Mouse (Mus musculus): Measurements from ENCODE around the gene Notch4. TPM values are rescaled to one million over a fixed set of nuclear protein-coding genes. Genes with fewer than 3 reads are reported as not detected.
A peak's percentile ranks its signal among the peaks of the same experiment; 100 is the strongest.

The Notch4 gene
- total RNA-seq, 2 experiments from 2014 or later, result 11.3 to 16.1 TPM

DNA sequence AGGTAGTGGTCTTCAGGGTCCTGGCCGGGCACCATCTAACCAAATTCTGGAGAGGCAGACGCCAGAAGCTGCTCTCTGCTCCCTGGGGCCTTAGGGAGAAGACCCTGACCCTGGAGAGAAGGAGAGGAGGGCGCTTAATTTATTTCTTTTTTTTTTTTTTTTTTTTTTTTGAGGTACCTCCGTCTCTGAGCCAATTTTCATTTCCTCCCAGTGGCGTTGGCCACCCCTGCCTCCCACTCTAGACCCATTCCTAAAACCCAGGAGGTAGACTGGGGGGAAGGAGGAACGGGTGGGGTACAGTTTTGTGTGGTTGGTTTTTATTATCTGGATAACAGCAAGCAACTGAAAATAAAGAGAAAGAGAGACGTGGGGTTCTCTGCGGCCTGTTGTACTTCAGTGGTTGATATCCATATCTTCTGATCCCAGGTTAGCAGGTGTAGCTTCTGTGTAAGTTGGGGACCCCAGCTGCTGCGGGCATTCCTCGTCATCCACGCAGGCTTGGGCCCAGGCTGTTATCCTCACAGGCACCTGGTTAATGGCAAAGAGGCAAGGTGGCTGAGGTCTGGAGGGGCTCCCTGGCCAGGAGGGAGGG, 49.1 kb downstream of the Notch4 start:
- intact Hi-C loops (cut with DNase I), result no loop called here
- no peak for DNase-seq (ENCODE audit: low spot score in 2 of 2)

DNA sequence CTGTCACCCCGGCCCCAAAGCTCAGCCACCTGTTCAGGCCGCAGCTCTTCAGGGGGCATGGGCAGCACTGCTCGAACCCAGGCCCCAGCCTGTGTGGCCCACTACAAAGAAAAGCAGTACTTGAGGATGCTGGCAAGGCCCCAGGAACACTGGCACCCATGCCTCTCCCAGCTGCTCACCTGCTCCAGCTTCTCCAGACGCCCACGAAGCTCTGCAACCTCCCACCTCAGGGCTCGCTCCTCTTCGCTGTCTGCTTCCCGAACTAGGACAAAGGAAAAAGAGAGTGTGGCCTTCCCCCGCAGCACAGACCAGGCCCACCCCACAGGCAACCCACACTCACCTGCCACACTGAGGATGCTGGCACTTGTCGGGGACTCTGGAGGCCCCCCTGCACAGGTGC, 49.8 kb downstream of the Notch4 start:
- intact Hi-C loops (cut with DNase I), result no loop called here

DNA sequence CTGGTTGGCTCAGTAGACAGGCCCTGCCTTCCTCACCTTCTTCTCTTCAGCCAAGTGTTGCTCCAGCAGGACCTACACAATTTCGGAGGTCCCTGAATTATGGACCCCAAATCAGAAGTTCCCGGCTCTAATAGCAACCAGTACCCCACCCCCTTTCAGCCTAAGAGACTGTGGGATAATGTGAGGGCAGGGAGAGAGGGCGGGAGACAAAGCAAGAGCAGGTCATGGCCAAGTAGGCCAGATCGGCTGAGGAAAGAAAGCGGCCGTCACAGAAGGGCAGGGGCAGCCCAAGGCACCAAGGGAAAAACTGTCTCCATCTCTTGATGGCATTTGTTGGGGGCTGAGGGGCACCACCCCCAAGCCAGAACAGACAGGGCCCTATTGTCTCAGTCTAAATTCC, 51.8 kb downstream of the Notch4 start, which contains the start of gene Egfl8:
Gene Egfl8 (minus strand): TSS at position 101 of the 400 bp plus-strand sequence.
- no peak for DNase-seq (ENCODE audit: low spot score in 2 of 2)

More for the DNA sequence above, 49.8 kb downstream of the Notch4 start:
- no peak for DNase-seq (ENCODE audit: low spot score in 2 of 2)

DNA sequence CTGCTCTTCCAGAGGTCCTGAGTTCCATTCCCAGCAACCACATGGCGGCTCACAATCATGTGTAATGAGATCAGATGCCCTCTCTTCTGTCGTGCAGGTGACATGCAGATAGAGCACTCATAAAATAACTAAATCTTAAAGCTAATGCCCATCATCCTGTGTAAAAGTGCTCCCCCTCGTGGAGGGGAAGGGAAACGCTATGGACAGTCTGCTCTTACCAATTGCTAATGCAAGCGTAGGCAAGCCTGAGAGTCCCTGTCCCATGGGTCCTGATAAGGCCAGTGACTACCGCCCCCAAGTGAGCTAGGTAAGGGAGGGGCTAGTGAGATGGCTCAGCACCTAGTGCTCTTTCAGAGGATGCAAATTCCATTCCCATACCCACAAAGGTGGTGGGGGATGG, 54.9 kb downstream of the Notch4 start:
- intact Hi-C loops (cut with DNase I), result no loop called here

More for the DNA sequence above, 51.8 kb downstream of the Notch4 start, which contains the start of gene Egfl8:
- intact Hi-C loops (cut with DNase I), result no loop called here

DNA sequence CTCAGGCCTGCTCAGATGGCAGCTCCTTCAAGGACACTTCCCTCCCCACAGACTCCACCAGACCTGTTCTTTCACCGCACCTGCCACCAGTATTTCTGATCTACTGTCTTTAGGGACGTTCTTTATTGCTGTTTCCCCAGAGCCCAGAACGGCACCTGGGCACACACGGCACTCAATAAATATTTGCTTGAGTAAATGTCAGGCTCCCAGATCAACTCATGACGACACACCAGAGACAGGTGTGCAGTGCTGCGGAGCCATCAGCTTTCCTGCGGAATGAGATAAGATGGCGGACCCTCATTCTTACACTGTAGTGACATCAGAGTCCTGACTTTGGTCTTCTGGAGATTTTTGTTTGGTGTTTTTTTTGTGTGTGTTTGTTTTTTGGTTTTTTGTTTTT, 56.9 kb downstream of the Notch4 start:
- DNase-seq (ENCODE audit: low spot score in 2 of 2), result no peak
- intact Hi-C loops (cut with DNase I), result no loop called here

More for the DNA sequence above, 54.9 kb downstream of the Notch4 start:
- no peak for DNase-seq (ENCODE audit: low spot score in 2 of 2)

DNA sequence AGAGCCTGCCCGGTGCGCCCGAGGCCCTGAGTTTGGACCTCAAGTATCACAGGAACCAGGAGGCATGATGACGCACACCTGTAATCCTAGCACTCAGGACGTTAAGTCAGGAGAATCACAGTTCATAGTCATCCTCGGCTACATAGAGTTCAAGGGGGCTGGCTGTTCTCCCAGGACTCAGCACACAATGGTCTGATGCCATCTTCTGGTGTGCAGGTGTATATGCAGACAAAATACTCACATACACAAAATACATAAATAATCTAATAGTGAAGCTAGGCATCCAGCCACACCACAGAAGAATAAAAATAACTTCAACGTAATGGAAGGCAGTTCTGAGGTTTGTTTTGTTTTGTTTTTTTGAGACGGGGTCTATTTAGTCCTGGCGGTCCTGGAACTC, 59.1 kb downstream of the Notch4 start:
- intact Hi-C loops (cut with DNase I), result no loop called here

DNA sequence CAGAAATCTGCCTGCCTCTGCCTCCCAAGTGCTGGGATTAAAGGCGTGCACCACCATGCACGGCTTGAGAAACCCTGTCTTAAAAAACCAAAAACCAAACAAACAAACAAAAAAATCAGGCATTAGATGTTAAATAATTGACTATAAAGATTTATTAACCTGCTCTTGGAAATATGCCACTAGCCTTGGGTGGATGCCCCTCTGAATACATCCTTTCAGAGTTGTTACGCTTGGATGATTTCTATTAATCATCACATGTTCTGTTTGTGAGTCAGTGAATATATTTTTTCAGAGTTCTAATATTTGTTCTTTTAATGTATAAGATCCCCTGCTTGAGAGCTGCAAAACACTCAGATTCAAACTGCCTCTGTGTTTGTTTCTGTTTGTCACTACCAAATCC, 60.9 kb downstream of the Notch4 start:
- intact Hi-C loops (cut with DNase I), result loop anchor here (5.0 kb wide), 1 partner anchor 272 kb away; the partner anchor contains the start of genes C2 and Ehmt2
- DNase-seq (ENCODE audit: low spot score in 2 of 2), result no peak

More for the DNA sequence above, 59.1 kb downstream of the Notch4 start:
- DNase-seq (ENCODE audit: low spot score in 2 of 2), result no peak

DNA sequence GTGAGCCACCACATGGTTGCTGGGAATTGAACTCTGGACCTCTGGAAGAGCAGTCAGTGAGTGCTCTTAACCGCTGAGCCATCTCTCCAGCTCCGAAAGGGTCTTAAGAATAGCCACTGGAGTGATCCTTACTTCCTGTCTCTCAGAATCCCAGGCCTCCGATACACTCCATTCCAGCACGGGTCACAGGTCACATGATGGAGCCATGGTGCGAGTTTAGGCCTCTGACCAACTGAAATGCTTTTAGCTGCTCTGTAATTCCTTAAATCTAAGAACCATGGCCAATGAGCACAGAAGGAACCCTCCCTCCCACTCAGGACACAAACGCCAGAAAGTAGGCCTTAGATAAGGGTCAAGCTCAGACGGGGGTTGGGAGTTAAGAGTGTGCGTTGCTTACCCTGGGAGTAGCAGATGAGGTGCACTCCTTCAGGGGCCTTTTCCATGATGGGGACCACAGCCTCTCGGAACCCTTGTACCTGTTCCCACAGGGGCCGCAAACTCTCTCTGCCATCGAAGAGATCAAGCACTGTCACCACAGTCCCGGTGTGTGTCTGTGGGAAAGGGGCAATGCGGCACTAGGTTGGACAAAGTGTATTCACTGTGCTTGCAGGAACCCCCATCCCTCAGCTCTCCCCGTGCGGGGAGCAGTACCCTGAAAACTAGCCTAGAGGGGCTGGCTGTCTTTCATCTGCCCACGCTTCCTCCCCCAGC, 62.1 kb downstream of the Notch4 start:
- intact Hi-C loops (cut with DNase I), result loop anchor here (5.0 kb wide), 1 partner anchor 271 kb away; the partner anchor contains the start of genes C2 and Ehmt2

DNA sequence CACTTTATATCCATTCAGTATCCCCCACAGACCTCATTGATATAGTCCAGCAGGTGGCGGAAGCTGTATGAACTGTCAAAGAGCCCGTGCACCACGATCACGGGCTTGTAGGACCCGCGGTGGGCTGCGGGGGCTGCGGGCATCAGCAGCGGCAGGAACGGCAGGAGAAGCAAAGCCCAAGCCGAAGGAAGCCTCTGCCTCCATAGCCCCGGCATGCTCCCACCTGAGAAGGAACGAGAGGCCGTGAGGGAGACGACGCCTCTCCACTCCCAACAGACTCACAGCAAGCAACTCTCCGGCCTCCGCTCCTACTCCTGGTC, 62.7 kb downstream of the Notch4 start:
- intact Hi-C loops (cut with DNase I), result loop anchor here (5.0 kb wide), 1 partner anchor 271 kb away; the partner anchor contains the start of genes C2 and Ehmt2
- no peak for DNase-seq (ENCODE audit: low spot score in 2 of 2)

More for the DNA sequence above, 62.1 kb downstream of the Notch4 start:
- no peak for DNase-seq (ENCODE audit: low spot score in 2 of 2)

DNA sequence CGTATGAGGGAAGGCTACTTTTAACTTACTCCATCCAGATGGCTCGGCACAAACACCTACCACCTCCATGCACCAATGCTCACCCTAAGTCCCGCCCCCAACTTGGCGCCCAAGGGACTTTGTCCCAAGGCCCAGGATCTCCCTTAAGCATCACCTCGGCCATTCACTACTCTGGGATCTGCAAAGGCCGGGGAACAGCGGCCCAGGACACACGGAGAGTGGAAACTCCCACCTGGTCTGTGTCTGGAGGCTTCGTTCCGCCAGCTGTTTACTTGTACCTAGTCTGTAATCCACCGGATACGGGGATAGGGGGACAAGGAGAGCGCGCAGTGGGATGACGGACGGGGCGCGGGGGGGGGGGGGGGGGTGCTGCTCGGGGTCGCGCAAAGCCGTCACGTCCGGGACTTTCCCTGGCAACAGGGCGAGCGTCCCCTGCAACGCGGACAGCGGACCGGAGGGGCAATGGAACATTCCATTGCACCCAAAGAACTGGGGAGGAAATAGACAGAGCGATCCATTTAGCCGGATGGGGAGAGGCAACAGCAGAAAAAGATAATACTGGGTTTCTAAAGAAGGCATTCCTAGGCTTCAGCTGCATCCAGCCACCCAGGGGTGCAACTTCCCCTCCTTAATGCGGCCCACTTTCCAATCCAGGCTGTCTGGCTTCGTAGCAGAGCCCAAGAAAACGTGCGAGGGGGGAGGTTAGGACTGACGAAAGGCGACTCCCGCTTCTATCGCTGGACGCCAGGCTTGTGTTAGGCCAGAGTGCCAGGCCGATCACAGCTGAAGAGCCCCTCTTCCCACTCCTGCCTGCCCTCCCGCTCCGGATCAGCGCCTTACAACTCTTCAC, 63.2 kb downstream of the Notch4 start:
- DNase-seq (ENCODE audit: low spot score in 2 of 2), result peak; percentile 85 to 86
- intact Hi-C loops (cut with DNase I), result loop anchor here (5.0 kb wide), 1 partner anchor 270 kb away; the partner anchor contains the start of genes C2 and Ehmt2

DNA sequence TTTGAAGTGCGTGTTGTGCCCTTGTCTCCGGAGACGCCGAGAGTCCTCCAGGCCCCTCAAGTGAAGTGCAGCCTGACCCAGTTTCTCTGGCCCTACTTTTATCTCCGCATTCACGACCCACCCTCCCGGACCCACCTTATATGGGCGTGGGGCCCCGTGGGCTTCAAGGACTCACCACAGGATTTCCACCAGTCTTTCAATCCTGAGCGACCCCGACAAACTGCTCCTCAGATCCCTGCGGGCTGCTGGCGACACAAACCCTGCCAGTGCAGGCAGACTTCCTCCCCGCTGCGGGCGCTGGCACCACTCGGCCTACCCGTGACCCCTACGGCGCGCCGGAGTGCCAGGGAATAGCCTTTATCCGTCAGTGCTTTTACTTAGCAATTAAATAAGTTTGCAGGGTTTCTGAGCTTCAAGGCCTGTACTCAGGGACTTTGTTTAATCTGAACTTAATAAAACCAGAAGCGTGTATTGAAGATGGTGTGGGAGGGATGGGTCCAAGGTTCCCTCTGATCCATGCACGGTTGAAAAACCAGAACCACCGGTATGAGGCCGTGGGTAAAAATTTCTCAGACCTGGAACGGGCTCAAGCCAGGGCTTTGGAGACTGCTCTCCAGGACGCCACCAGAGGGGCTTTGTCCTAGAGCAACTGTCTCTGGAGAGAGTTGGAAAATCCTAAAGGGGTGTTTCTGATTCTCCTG, 64.0 kb downstream of the Notch4 start, which contains the start of gene Ppt2:
Gene Ppt2 (minus strand): TSS at position 568 of the 701 bp plus-strand sequence.
- DNase-seq (ENCODE audit: low spot score in 2 of 2), result no peak
- intact Hi-C loops (cut with DNase I), result loop anchor here (5.0 kb wide), 1 partner anchor 269 kb away; the partner anchor contains the start of genes C2 and Ehmt2

DNA sequence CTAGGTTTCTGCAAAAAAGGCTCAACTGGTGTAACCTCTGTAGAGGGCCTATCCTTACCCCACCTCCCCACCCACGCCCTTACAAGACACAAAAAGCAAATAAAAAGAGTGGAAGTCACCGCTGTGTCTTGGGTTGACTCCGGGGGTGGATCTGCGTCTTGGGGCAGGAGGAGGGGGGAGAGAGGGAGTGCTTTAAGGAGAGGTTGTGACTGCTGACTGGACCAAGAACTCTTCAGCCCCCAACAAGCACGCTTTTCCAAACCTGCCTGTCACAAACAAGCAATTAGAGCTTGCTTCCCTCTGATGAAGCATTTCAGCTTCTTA, 64.5 kb downstream of the Notch4 start:
- DNase-seq (ENCODE audit: low spot score in 2 of 2), result no peak
- intact Hi-C loops (cut with DNase I), result loop anchor here (5.0 kb wide), 1 partner anchor 269 kb away; the partner anchor contains the start of genes C2 and Ehmt2

DNA sequence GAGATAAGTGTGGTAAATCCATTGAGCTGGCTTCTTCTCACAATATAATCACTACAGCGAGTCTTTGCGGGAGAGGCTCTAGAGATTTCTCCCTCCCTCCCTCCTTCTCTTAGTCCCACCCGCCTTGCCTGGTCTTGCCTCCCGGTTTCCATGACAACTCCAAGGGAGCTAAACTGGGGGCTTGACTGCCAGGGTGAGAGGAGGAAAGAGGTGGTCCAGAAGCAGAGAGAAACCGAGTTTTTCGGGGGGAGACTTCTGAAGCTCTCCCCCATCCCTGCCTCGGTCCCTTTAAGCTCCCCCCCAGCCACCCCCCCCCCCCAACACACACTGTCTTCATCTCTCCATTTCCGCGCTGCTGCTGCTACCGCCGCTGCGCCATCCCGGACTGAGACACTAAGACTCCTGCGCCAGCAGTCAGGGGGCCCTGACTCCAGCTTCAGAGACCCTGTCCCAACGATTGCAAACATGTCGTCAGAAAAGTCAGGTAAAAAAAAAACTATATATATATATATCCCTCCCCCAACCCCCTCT, 65.2 kb downstream of the Notch4 start, which contains the start of gene Prrt1:
Gene Prrt1 (plus strand): TSS at position 313 of the 531 bp plus-strand sequence.
- intact Hi-C loops (cut with DNase I), result loop anchor here (5.0 kb wide), 1 partner anchor 268 kb away; the partner anchor contains the start of genes C2 and Ehmt2
- peak; percentile 64 to 68 for DNase-seq (ENCODE audit: low spot score in 2 of 2)

DNA sequence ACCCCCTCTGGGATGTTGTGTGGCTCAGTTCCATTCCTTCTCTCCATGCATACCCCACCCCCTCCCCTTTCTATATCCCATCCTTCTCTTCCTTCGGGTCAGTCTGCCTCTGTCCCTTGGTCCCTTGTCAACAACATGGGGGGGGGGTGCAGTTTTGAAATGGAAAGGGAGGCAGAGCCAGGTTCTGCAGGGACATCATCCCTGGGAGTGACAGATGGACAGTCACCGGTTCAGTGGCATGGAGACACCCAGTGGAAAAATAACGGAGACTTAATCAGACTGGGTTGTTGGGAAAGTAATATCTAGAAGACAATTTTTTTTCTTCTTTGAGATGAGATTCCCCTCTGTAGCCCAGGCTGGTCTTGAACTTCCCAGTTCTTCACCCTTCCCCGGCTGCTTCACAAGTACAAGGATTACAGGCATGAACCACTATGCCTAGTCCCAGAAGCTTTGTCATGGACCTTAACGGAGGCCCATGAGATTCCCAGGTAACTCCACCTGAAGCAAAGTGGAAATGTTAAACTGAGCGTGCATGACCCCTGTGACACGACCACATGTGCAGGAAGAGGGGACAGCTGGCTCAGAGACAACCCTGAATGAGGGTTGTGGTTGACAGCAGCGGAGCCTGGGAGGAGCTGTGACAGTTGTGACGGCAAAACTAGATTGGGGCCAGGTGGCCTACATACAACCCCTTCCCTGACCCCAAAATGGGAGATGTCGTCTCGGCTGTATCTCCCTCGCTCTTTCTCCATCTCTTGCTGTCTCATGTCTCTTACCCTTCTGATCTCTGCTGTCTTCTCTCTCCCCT, 65.9 kb downstream of the Notch4 start:
- intact Hi-C loops (cut with DNase I), result loop anchor here (5.0 kb wide), 2 partner anchors 33 to 267 kb away; partner anchors contain the start of genes Ager, C2 and Ehmt2
- no peak for DNase-seq (ENCODE audit: low spot score in 2 of 2)

DNA sequence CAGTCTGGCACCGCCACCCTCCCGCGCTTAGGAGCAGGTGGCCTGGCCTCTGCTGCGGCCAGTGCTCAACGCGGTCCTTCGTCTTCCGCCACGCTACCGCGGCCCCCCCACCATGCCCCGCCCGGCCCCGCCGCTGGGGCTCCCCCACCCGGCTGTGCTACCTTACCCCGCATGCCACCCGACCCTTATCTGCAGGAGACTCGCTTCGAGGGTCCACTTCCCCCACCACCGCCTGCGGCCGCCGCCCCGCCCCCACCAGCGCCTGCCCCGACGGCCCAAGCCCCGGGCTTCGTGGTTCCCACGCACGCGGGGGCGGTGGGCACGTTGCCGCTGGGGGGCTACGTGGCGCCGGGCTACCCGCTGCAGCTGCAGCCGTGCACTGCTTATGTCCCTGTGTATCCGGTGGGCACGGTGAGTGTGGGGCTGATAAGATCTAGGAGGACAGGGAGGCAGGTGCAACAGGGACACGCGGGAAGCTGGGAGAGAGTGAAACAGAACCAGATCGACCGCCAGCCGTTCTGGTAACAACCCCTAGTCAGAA, 66.8 kb downstream of the Notch4 start:
- intact Hi-C loops (cut with DNase I), result loop anchor here (5.0 kb wide), 1 partner anchor 34 kb away; the partner anchor contains the start of gene Ager
- peak in 1 of 2 experiments; percentile 70 for DNase-seq (ENCODE audit: low spot score in 2 of 2)

DNA sequence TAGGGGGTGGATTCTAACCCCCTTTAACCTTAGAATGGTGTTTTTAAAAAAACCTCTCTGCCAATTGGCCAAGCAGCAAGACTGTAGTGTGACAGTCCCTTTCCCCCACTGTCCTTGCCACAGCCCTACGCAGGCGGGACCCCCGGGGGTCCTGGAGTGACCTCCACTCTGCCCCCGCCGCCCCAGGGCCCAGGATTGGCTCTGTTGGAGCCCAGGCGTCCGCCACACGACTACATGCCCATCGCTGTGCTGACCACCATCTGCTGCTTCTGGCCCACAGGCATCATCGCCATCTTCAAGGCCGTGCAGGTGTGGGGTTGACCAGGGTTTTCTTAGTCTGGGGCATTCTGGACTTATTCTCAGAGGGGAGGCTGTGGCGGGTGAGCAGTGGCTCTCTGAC, 67.6 kb downstream of the Notch4 start:
- DNase-seq (ENCODE audit: low spot score in 2 of 2), result no peak
- intact Hi-C loops (cut with DNase I), result loop anchor here (5.0 kb wide), 1 partner anchor 34 kb away; the partner anchor contains the start of gene Ager

DNA sequence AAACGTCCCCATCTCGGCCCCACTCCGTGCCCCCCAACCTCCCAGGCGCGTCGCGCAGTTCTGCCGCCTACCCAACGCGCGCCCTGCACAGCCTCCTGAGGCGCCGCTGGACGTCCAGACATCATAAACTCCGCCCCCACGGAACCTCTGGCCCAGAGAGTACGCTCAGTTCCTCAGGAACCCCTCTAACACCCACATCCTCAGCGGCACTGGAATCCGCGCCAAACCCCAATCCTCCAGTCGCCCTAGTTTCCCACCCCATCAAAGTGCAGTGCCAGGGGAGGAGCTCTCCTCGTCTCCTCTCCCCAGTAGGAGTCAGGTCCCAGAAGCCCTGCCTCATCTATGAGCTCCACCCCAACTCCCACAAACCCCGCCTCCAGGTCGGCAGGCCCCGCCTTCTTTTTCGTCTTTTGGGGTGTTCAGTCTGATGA, 68.2 kb downstream of the Notch4 start:
- intact Hi-C loops (cut with DNase I), result loop anchor here (5.0 kb wide), 1 partner anchor 35 kb away; the partner anchor contains the start of gene Ager

More for the DNA sequence above, 68.2 kb downstream of the Notch4 start:
- peak; percentile 86 to 90 for DNase-seq (ENCODE audit: low spot score in 2 of 2)
